Mouse (Mus musculus) gastrocnemius, postnatal 25 days (tissue): ENCODE data around the gene Stard3. TPM values are rescaled to one million over a fixed set of nuclear protein-coding genes. Genes with fewer than 3 reads are reported as not detected.

Source experiments
- DNase-seq: peaks from one replicate; pipeline ENCODE4 v3.0.0; 2022
- total RNA-seq, 2 experiments: library from RNA; stranded (reverse); gene quantifications; 1 replicate in 1 of 2; 2 replicates in 1 of 2; pipeline ENCODE4 v1.2.3; 2021

Gene Stard3
- total RNA-seq, 2 experiments from 2014 or later = 9.6 to 11.8 TPM

GRCm38 (mm10) chr11:98329081-98329959 is 28.8 kb upstream of the Stard3 start, which contains the start of gene Neurod2:
Gene Neurod2 (minus strand): TSS chr11:98329648.
- DNase-seq = no peak

- DNase-seq = no peak
Measured at GRCm38 (mm10) chr11:98329960-98330744, 28.0 kb upstream of the Stard3 start.

- no peak for DNase-seq
Measured at GRCm38 (mm10) chr11:98330745-98331204, 27.4 kb upstream of the Stard3 start.

- no peak for DNase-seq
Measured at GRCm38 (mm10) chr11:98331401-98331800, 26.8 kb upstream of the Stard3 start.

- DNase-seq = no peak
Measured at GRCm38 (mm10) chr11:98332186-98332585, 26.0 kb upstream of the Stard3 start.

GRCm38 (mm10) chr11:98332841-98333240 is 25.3 kb upstream of the Stard3 start:
- no peak for DNase-seq

GRCm38 (mm10) chr11:98333263-98333696 is 24.9 kb upstream of the Stard3 start:
- DNase-seq = no peak

GRCm38 (mm10) chr11:98333981-98334741 is 24.0 kb upstream of the Stard3 start:
- DNase-seq = no peak

- DNase-seq = no peak
Measured at GRCm38 (mm10) chr11:98335250-98335649, 22.9 kb upstream of the Stard3 start.

GRCm38 (mm10) chr11:98336245-98337107 is 21.7 kb upstream of the Stard3 start:
- DNase-seq = no peak

GRCm38 (mm10) chr11:98338507-98338961 is 19.6 kb upstream of the Stard3 start:
- DNase-seq = peak; percentile 34

GRCm38 (mm10) chr11:98339071-98339501 is 19.1 kb upstream of the Stard3 start:
- DNase-seq = no peak

GRCm38 (mm10) chr11:98339679-98340287 is 18.4 kb upstream of the Stard3 start:
- DNase-seq = no peak

- no peak for DNase-seq
Measured at GRCm38 (mm10) chr11:98340597-98340996, 17.6 kb upstream of the Stard3 start.

- DNase-seq = no peak
Measured at GRCm38 (mm10) chr11:98341174-98341573, 17.0 kb upstream of the Stard3 start.

GRCm38 (mm10) chr11:98342000-98342945 is 15.9 kb upstream of the Stard3 start:
- peak; percentile 78 for DNase-seq

- DNase-seq = peak; percentile 52
Measured at GRCm38 (mm10) chr11:98345253-98345652, 12.9 kb upstream of the Stard3 start.

- no peak for DNase-seq
Measured at GRCm38 (mm10) chr11:98346168-98346567, 12.0 kb upstream of the Stard3 start.

- no peak for DNase-seq
Measured at GRCm38 (mm10) chr11:98347385-98348082, 10.6 kb upstream of the Stard3 start.
